Mouse (Mus musculus) mouse embryonic stem cell (cell line): ENCODE measurements around the gene Gtf2h3.
"Not testable (repeated sequence)": the region's sequence is repeated elsewhere in the genome, so short reads cannot be mapped to it uniquely, and the experiment has no call there.

Source experiments
- in situ Hi-C, 2 experiments: fragments of 300-500 bp; cut with MboI; formaldehyde crosslinking; loops; 1 replicate in 1 of 2; 3 replicates in 1 of 2; pipeline ENCODE4 v1.14.3; 2019 to 2020; ENCODE audit warnings: low sequenced_read_pairs in 2 of 2, low pct_unique_long_range_greater_than_20kb in 1 of 2, mixed read lengths in 1 of 2; ENCODE audit not compliant: unreplicated experiment in 1 of 2

Gtf2h3 gene

DNA sequence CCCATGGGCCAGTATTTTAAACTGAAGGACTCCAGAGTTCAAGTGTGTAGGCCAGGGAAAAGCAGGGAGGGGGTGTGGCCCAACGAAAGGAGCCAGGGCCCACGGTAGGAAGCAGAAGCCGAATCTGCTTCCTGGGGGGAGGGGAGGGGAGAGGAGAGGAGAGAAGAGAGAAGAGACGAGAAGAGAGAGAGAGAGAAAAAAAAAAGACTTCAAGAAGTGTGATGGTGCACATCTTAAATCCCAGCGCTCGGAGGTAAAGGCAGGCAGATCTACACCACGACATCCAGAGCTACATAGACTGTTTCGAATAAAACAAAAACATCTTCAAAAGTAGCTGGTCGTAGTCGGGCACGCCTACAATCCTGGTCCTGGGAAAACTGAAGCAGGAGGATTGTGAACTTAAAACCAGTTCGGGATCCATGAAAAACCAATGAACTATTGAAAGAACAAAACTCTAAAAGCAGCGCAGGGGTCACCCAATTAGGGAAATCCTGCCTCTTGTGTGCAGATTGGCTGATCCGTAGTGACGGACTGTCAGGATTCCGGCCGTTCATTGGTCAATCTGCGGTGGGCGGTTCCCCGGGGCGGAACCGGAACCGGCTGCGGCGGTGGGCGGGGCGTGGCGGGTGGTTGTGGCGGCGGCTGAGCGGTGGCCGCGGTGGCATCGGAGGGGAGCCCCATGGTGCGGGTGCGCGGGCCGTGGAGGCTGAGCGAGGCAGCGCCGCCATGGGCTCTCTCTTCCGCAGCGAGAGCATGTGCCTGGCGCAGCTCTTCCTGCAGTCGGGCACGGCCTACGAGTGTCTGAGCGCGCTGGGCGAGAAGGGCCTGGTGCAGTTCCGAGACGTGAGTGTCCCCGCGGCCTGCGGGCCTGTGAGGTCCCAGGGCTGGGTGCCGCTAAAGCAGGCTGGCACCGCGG lies 49.8 kb downstream of the Gtf2h3 start, which contains the start of gene Atp6v0a2:
Atp6v0a2 (plus strand) TSS at position 129 of the 916 bp plus-strand sequence.
- in situ Hi-C loops = no loop called here

DNA sequence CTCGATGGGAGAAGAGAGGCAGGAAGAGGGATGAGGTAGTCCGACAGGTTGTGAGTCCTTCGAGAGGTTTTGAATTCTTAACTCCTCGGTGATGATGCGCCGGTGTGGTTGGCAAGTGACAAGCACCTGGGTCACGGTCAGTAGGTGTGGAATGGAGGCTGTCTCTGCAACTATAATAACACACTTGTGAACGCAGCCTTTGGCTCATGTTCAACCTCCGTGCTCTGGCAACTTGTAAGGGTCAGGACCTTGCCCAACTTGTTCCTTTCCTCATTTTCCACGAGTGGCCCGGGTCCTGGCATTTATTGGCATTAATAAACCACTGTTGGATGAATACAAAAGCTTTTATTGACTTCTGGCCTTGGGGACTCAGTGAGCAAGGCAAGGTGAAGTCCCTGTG lies 50.7 kb downstream of the Gtf2h3 start:
- in situ Hi-C loops = no loop called here

DNA sequence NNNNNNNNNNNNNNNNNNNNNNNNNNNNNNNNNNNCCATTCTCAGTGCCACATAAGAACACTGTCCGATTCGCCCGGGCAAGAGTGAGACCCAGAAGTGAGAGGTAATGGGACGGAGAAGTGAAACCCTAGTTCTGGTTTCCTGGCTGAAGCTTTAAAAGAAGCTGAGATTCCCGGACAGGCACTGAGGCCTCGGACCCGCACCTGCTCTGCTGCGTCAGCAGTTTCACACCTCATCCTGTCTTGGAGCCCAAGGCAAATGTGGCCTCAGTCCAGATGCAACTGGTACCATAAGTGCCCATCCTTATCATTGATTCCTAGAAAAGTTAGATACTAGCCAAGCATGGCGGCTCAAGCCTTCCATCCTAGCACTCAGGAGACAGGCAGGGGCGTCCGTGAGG lies 52.7 kb downstream of the Gtf2h3 start:
- in situ Hi-C loops = no loop called here

DNA sequence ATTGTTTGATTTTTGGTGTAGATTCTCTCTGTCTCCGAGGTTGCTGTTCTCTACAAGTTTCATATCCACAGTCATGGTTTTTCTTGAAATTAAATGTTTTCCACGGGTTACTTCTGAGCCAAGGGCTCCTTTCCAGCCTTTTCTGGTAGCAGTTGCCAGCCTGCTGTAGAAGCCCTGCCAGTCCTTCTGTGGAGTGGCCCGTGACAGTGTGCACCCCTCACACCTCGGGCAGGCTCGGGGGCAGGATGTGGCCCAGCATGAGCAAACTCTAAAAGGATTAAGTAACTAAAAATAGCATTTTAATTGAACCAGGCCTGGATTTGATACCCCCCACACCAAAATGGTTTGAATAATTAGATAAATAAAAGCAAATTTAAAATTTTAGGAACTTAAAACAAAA lies 53.5 kb downstream of the Gtf2h3 start:
- in situ Hi-C loops = no loop called here

DNA sequence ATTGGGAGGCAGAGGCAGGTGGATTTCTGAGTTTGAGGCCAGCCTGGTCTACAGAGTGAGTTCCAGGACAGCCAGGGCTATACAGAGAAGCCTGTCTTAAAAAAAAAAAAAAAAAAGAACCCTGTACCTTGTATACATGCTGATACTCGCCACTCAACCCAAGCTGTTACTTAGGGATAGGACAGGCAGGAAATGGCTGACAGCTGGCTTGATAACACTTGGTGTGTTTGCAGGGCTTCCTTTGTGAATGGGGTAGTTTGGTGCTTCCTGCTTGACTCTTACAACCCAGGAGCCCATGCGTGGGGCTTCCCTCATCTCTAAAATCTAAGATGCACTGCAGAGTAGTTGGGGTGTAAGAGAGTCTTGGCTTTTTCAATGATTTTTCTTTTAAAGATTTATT lies 54.5 kb downstream of the Gtf2h3 start:
- in situ Hi-C loops = no loop called here

DNA sequence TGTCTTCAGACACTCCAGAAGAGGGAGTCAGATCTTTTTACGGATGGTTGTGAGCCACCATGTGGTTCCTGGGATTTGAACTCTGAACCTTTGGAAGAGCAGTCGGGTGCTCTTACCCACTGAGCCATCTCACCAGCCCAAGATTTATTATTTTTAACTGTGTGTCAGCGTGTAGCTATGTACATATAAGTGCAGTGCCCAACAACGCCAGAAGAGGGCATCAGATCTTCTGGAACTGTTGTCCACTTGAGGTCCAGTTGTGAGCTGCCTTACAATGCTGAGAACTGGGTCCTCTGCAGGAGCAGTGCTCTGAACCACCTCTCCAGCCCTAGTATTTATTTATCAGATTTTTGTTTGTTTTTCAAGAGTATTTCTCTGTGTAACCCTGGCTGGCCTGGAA lies 56.1 kb downstream of the Gtf2h3 start:
- in situ Hi-C loops = not testable (repeated sequence)

DNA sequence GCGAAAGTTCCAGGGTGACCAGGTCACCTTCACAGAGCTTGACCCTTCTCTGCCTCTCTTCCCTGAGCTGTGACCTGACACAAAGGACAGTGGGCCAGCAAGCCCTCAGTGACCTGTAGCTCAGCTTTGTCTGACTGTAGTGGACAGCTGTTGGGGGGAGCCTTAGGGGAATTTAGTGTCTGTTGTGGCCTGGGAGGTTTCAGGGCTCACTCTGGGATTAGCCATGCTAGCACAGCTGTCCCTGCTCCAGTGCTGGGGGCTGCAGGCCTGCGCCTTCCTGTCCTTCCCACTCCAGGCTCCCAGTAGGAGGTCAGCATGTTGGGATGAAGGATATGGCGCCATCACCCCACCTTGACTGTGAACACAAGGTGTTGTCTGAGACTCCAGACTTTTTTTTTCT lies 57.2 kb downstream of the Gtf2h3 start:
- in situ Hi-C loops = no loop called here

DNA sequence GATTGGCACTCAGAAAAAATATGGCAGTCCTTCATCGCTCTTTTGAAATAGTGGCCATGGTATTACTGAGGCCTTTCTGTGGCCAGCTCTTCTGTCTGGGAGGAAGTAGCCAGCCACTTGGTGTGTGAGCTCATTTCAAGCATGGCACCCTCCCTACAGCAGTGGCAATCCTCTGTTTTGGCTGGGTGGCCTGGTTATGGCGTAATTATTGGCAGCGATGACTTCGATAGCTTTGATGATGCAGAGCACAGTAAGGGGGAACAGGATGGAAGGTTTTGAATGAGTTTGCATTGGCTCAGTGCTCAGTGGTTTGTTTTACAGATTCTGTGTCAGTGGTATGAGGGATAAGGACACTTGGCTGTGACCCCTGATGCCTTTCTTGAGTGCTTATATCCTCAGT lies 57.8 kb downstream of the Gtf2h3 start:
- in situ Hi-C loops = no loop called here

DNA sequence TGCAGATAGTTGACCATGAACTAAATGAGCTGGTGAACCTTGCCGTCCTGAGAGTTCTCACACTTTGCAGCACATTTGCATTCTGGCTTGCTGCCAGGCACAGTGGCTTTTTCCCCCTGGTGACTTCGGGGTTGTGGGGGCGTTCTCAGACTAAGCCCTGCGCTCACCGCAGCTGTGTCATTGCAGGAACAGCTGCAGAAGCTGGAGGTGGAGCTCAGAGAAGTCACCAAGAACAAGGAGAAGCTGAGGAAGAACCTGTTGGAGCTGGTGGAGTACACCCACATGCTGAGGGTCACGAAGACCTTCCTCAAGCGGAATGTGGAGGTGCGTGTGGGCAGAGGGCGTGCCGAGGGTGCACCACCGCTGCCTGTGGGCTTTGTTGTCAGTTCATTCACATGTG lies 58.4 kb downstream of the Gtf2h3 start:
- in situ Hi-C loops = no loop called here

DNA sequence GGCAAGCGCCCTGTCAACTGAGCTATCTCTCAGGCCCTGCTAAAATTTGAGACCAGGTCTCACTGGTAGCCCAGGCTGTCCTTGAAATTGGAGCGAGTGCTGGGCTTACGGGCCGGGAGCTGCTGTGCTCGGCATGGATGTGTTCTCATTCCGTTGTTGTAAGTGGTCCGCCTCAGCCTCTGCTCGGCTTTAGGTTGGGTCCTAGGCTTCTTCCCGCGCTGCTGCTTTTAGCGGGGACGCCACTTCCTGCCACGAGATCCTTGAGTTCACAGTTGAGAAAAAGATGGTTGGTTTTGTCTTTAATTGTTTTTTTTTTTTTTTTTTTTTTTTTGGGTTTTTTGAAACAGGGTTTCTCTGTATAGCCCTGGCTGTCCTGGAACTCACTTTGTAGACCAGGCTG lies 58.9 kb downstream of the Gtf2h3 start:
- in situ Hi-C loops = no loop called here
